Mouse (Mus musculus) midbrain, embryonic 11.5 days (tissue): ENCODE measurements around the gene Oas1d. TPM values are rescaled to one million over a fixed set of nuclear protein-coding genes. Genes with fewer than 3 reads are reported as not detected.

ENCODE experiments used
- ATAC-seq: fragments of 200-750 bp; cut with Nextera tagmentation; 2 replicates; pipeline ENCODE4 v1.8.0; 2017; ENCODE audit warnings: moderate TSS enrichment, moderate library complexity; ENCODE audit not compliant: low FRiP score
- DNase-seq: peaks from one replicate; pipeline ENCODE4 v3.0.0; 2015; ENCODE audit warnings: low spot score; ENCODE audit errors: missing footprints
- H3K27ac ChIP-seq: fragments of 300-500 bp; sonication (generic); 2 replicates; pipeline ENCODE4 v1.5.1; 2014; ENCODE audit warnings: low read depth, low read length
- H3K27me3 ChIP-seq: fragments of 300-500 bp; sonication (generic); 2 replicates; pipeline ENCODE4 v1.6.1; 2014; ENCODE audit warnings: mild to moderate bottlenecking, low read length, moderate library complexity, mixed read lengths; ENCODE audit not compliant: control insufficient read depth, insufficient read depth
- H3K36me3 ChIP-seq: fragments of 300-500 bp; sonication (generic); 2 replicates; pipeline ENCODE4 v1.6.1; 2014; ENCODE audit warnings: mild to moderate bottlenecking, low read length, moderate library complexity, mixed read lengths; ENCODE audit not compliant: control insufficient read depth, insufficient read depth
- H3K4me1 ChIP-seq: fragments of 300-500 bp; sonication (generic); 2 replicates; pipeline ENCODE4 v1.6.1; 2014; ENCODE audit warnings: low read length; ENCODE audit not compliant: control insufficient read depth, insufficient read depth
- H3K4me2 ChIP-seq: fragments of 300-500 bp; sonication (generic); 2 replicates; pipeline ENCODE4 v1.6.1; 2014; ENCODE audit warnings: mild to moderate bottlenecking, moderate library complexity
- H3K4me3 ChIP-seq: fragments of 300-500 bp; sonication (generic); 2 replicates; pipeline ENCODE4 v1.5.1; 2014; ENCODE audit warnings: low read depth, low read length
- H3K9ac ChIP-seq: fragments of 300-500 bp; sonication (generic); 2 replicates; pipeline ENCODE4 v1.6.1; 2014; ENCODE audit warnings: low read length
- H3K9me3 ChIP-seq: fragments of 300-500 bp; sonication (generic); 2 replicates; pipeline ENCODE4 v1.6.1; 2016; ENCODE audit warnings: low read length; ENCODE audit not compliant: control insufficient read depth
- WGBS: fragments of 180-500 bp; shearing (Covaris S2); extraction: QIAGEN DNeasy Blood & Tissue Kit; methylation state at CpG from one replicate; pipeline ENCODE4 v1.1.7; 2014; 5-methylcytosine and 5-hydroxymethylcytosine counted together
- polyA plus RNA-seq: library from polyadenylated mRNA; unstranded; fragments of >200 nt; fragmentation: Nextera tagmentation; extraction: Ambion mirVana; gene quantifications from 2 replicates; pipeline ENCODE4 v1.2.1, GENCODE M21; 2014

Gene Oas1d
- polyA plus RNA-seq, 1 experiment from 2014 or later = not detected

- DNase-seq = no peak
- H3K9me3 ChIP-seq = no peaks in the 10 kb centered on the region
Observed at GRCm38 (mm10) chr5:120969703-120970102, 55.4 kb downstream of the Oas1d start.

More at GRCm38 (mm10) chr5:120969703-120970102, 55.4 kb downstream of the Oas1d start:
- no peak overlapping the region for H3K27ac ChIP-seq
- ATAC-seq = no peak
- WGBS = 47% methylated on average over 4 of the region's 4 CpGs
- no peak overlapping the region for H3K4me3 ChIP-seq
- no peaks in the 10 kb centered on the region for H3K36me3 ChIP-seq
- no peaks in the 10 kb centered on the region for H3K4me1 ChIP-seq
- H3K27me3 ChIP-seq = no peaks in the 10 kb centered on the region
- H3K9ac ChIP-seq = no peak overlapping the region
- H3K4me2 ChIP-seq = no peak overlapping the region

Other genes with a start within 250 kb of the Oas1d start
- gene Dtx1, start 202.6 kb upstream of the Oas1d start, polyA plus RNA-seq = 5.1 and 5.2 TPM in 2 replicates
- gene Oas2, start 164.7 kb upstream of the Oas1d start, polyA plus RNA-seq = 0.05 and 0.33 TPM in 2 replicates
- gene Oas3, start 136.9 kb upstream of the Oas1d start, polyA plus RNA-seq = 0.11 and 0.20 TPM in 2 replicates
- 0.12 TPM in 1 of 2 replicates, not detected in the other for gene Oas1e, start 119.0 kb upstream of the Oas1d start, polyA plus RNA-seq
- gene Oas1c, start 102.0 kb upstream of the Oas1d start, polyA plus RNA-seq = 0.14 and 0.15 TPM in 2 replicates
- 0.08 TPM in 1 of 2 replicates, not detected in the other for gene Oas1f, start 67.2 kb upstream of the Oas1d start, polyA plus RNA-seq
- not detected in 2 replicates for gene Oas1h, start 53.1 kb upstream of the Oas1d start, polyA plus RNA-seq
- gene Oas1g, start 26.9 kb upstream of the Oas1d start, polyA plus RNA-seq = 0.11 TPM in 1 of 2 replicates, not detected in the other
- gene Oas1a, start 7.0 kb upstream of the Oas1d start, polyA plus RNA-seq = 0.72 and 0.89 TPM in 2 replicates
- 0.57 and 1.4 TPM in 2 replicates for gene Rph3a, start 95.6 kb downstream of the Oas1d start, polyA plus RNA-seq